Mouse (Mus musculus) E14TG2a.4 (cell line): ENCODE results near the gene Prox1.

ENCODE experiments used
- CTCF ChIP-seq: conservative IDR thresholded peaks from 2 replicates; pipeline ENCODE4 v1.5.1; 2014; ENCODE audit warnings: low read length
- POU5F1 ChIP-seq: IDR thresholded peaks from 2 replicates; pipeline ENCODE4 v1.6.1; 2014; ENCODE audit warnings: low read length, borderline replicate concordance

DNA sequence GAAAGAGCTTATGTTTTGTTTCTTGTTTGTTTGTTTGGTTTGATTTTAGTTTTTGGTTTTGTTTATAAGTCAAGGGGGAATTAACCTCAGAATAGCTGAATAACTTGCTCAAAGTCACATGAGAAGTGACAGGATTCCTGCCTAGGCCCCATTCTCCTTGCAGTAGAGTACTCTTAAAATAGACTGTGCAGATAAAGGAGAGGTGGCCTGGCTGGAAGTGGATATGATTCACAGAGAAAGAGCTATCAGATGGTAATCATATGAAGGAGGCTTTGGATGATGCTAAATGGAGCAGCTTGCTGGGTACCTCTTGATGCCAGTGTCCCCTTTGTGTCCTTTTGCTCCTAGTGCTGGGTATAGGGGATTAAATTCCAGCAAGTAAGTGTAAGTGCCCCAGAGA lies 26.1 kb downstream of the Prox1 start:
- TF ChIP-seq CTCF (no peak), POU5F1 (no peak)
